Mouse (Mus musculus): ENCODE results near the gene Zdhhc14.

GRCm38 (mm10) chr17:5519910-5520592 lies 27.7 kb downstream of the Zdhhc14 start:
- no peak for TF ChIP-seq GATA1 (IDR thresholded peaks at IDR 0.05; ENCODE audit: low read length)
- no peak for TF ChIP-seq TAL1 (IDR thresholded peaks at IDR 0.05; ENCODE audit: low read length)
